Mouse (Mus musculus) CD4-positive helper T cell, adult 2 months (primary cell): ENCODE data around the gene Gm14226.
"Not testable (repeated sequence)": the region's sequence is repeated elsewhere in the genome, so short reads cannot be mapped to it uniquely, and the experiment has no call there.

Experiments used
- DNase-seq: peaks from one replicate; pipeline ENCODE4 v3.0.0-alpha.2; 2012; ENCODE audit warnings: low read depth, missing footprints, low spot score

Gm14226 gene

DNA sequence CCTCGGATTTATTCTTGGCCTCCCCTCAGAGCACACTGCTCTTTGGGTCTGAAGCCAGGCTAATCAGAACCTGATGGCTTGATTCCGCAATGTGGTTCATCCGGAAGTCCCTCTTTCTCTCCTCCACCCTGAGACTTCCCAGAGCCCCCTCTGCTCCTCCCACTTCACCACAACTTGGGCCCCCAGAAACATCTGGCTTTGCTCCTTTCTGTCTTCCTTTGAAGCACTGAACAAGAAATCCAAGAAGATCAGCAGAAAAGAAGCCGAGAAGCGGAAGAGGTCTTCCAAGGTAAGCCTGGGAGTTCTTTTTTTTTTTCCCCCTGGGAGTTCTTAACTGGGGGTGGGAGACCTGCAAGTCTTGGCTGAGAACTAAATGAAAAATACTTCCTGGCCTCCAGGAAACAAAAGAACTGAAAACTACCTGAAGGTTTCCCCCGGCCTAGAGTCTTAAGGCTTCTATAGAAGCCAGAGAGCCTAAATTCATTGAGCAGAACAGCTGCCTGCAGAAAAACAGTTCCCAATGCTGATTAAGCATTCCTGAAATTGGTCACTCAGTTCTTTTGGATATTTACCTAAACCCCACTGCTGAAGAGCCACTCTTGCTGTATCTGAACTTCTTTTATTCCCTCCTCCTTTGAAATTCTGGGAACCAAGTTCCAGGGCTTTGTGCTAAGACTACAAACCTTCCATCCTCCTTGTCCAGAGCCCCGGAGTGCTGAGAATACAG is 29.5 kb downstream of the Gm14226 start:
- DNase-seq: no peak

DNA sequence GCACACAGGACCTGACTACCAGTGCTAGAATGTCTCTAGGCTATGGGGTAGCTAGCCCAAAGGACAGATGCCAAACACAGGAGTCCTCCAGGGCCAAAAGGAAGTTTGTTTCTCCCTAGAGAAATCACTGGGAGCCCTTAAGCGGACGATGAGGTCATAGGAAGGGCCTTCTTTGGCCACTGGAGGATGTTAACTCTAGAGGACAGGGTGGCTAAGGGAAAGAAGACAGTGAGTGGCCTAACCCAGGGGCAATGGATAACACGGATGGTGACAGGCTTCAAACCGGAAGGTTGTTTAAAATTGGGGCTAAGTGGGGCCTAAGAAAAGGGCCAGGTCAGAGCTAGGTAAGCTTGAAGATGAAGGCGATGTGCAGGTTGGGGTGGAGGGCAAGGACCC is 32.0 kb downstream of the Gm14226 start:
- DNase-seq: no peak

DNA sequence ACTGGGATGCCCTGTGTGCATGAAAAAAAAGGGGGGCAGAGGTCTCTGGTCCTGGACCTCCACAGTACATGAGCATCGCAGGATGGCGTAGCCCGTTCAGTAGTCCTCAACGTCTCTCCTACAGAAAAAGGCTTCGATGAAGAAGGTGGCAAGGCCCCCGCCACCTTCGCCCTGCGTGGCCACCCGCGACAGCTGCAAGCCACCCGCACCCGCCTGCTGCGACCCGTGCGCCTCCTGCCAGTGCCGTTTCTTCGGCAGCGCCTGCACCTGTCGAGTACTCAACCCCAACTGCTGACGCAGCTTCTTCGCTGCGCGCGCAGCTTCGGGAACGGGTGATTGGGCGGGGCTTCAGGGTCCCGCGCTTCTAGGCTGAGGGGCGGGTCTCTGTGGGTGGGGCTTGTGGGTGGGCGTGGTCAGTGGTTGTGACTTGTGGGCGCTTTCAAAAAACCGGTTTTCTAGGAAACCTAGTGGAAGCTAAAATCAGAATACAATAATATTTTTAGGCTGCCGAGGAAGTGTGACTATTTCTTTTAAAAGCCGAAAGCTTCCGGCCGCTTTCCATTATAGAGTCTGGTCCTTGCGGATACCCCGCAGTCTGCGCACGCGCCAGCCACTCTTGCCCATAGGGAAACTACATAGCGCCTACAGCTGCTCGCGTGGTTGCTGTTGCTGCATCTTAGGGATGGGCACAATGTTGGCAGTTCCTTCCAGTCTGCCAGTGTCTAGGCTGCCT is 32.6 kb downstream of the Gm14226 start:
- peak; percentile 96 for DNase-seq

DNA sequence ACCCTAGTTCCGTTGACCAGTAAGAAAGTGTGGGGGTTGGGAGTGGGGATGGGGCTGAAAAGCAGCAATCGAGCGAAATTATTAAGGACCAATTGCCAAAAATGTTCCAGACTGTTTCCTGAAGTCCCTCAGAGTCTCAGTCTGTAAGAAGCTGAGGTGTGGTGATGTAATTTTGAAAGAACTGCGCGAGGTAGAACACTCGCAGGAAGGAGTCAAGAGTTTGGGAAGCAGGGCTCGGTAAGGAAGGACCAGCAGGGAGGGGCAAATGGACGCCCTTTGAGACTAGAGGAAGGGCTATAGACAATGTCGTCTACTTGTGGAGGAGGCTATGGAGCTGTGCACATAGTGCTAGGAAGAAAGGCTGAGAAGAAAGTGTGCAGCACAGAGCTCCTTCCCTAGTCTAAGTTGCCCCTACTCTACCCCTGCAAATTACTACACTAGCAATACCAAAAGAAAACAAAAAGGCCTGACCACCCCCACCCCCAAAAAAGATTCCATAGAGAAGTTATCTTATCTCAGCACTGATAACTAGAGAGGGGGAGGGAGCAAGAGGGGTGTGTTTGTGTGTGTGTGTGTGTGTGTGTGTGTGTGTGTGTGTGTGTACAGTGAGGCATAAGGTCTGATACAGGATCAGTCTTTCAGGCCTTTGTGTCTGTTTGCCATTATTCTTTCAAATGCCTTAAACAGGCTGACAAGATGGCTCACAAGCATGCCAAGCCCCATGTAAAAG is 33.7 kb downstream of the Gm14226 start:
- DNase-seq: no peak

DNA sequence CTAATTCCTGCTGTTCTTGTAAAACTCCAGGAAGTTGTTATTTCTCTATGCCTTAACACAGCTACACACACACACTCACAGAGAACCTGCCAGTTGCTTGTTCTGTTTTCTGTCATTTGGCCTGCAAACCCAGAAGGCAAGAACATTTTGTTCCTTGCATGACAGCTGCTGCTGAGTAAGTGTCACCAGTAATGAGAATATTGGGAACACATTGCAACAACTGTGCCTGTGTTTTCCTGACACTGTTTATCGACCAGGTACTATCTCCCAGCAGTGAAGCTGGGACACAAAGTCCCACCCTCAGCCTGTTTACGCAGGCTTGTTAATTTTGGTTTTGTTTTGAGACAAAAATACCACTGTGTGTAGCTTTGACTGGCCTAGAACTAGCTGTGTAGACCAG is 34.6 kb downstream of the Gm14226 start:
- DNase-seq: no peak

DNA sequence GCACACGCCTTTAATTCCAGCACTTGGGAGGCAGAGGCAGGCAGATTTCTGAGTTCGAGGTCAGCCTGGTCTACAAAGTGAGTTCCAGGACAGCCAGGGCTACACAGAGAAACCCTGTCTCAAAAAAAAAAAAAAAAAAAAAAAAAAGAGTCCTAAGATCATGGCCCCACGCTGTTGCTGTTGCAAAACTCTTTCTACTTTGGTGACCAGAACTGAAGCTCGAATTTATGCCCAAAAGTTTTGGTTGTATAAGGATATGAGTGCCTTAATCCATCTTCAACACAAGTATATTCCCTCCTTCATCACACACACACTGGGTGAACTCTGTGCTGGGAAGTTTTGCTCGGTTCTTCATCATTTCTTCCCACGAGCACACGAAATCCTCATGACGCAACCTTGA is 35.4 kb downstream of the Gm14226 start:
- not testable (repeated sequence) for DNase-seq

DNA sequence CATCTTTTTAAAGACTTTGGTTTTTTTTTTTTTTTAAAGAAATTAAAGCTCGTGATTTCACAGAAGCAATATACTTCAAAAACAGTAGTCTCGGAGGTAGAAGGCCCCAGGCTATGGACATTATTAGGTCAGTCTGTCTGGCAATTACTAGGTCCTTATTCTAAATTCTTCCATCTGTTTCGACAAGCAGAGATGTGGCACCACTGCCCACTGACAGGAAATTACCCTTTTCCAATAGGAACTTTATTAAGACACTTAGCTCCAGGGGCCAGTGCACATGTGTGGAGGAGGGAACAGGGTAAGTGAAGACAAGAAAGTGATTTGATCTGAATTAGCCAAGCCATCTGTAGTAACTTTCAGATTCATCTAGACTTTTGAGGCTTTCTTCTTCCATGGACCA is 36.6 kb downstream of the Gm14226 start:
- DNase-seq: no peak

DNA sequence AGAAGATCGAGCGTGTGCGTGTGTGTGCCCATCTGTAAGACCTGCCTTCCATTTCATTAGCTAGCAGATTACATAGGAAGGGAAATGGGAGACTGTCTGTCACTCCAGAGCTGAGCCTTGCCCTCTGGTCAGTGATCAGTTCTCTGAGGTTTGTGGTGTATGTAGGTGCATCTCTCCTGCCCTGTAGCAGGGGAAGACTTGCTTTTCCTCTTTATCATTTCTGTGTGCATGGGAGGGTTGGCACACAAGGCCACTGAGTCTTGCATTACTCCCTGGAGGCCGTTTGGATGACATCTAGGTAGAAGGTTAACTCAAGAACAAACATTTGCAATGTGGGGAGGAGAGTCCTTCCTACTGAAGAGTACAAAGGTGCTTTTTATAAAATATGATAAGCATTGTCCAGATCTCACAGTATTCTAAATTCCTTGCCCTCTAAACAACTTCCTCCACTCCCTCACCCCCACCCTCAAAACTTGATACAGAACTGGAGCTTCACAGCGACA is 38.1 kb downstream of the Gm14226 start:
- no peak for DNase-seq

DNA sequence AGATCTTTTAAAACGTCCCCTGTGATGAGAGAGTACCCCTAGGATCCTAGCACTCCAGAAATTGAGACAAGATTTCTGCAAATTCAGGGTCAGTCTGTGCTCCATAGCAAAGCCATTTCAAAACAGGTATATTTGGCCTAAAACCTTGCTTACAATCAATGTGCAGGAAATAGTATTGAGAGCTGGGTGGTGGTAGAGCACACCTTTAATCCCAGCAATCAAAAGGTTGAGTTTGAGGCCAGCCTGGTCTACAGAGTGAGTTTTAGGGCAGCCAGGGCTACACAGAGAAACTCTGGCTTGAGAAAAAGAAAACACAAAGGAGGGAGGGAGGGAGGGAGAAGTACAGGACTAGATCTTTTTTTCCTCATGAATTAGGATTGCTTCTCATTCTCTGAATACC is 39.3 kb downstream of the Gm14226 start:
- no peak for DNase-seq

DNA sequence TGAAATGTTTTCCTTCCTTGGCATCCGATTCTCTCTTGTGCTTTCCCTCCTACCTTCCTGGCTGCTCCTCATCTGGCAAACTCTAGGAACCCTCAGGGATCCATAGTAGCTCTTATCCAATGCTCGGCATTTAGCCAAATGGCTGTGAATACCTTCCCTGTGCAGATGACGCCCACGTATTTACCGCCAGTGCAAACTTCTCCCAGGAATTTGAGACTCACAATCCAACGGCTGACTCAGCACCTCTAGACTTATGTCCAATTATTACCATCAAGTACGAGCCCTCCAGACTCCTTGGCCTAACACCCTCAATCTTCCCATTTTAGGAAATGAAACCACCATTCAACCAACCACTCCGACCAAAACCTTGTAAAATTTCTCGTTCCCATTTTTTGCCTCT is 53.0 kb downstream of the Gm14226 start:
- no peak for DNase-seq

DNA sequence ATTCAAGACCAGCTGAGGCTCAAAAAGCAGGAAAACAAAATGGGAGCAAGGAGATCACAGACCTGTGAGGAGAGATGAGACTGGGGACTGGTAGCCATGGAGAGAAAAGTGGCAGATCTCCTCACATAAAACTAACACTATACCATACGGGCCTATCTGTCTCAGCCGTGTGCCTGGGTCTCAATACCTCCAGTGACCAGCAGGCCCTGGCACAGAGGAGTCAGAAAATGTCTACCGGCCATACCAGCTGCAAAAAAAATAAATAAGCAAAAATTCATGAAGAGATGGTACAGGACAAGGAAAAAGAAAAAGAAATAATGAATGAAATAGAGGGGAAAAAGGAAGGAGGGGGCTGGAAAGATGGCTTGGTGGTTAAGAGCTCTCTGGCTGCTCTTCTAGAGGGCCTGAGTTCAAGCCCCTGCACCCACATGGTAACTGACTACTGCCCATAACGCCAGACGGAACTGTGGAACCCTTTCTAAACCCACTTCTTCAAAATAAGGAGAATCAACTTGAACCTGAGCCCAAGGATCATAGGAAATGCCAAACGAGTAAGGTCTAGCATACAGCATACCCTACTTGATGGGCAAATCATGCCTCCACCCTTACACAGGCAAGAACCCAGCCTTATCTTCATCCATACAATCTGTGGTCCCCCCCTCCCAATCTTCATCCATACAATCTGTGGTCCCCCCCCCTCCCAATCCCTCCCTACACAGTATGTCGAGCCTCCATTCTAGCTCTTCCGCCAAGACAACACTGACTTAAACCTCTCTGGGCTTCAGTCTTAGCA is 54.5 kb downstream of the Gm14226 start:
- no peak for DNase-seq

DNA sequence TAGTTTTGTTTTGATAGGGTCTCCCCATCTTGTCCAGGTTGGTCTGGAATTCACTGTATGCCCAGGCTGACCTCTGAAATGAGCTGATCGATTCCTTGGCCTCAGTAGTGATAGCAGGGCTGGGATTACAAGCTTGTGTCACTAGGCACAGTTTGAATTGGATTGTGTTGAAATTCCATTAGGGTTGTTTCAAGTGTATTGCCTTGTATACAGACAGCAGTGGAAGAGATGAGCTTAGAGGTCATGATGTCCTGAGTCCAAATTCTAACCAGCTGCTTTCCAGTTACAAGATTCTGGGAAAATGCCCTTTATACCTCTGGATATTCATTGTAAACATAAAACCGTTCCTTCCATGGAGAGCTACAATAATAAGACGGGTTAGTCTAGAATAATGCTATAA is 55.3 kb downstream of the Gm14226 start:
- no peak for DNase-seq

DNA sequence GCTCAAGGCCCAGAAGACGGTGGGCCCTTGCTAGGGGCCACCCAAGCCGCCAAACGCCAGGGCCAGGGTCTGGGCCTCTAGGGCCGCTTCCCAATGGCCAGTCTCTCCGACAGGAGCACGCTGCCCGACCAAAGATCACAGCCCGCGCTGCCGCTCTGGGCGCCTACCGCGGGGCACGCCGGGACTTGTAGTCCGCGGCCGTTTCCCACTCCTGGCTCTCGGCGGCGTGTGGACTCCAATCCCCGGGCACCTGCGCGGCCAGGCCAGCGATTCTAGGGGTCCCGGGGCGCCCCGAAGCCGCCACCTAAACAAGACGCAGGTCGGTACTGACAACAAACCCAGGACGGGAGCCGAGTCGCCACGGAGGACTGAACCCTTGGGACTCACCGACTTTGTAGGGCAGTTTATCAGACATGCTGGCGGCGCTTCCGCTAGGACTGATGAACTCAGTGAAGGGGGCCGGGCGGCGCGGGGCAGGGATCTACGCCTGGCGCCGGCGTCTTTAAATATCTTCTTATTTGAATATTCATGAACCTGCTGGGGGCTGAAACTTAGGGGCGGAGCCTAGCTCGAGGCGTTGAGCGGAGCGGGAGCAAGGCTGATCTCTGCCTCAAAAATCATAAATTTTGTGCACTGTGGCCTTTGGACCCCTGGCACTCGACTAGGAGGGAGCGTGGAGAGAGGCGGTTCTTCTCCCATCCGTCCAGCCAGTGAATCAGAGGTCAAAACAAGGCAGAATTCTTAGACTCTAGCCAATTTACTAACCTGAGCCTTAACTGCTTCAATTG is 56.1 kb downstream of the Gm14226 start, which contains the start of gene Ahcy:
Gene Ahcy (minus strand): TSS at position 520 of the 788 bp plus-strand sequence.
- peak; percentile 93 for DNase-seq

DNA sequence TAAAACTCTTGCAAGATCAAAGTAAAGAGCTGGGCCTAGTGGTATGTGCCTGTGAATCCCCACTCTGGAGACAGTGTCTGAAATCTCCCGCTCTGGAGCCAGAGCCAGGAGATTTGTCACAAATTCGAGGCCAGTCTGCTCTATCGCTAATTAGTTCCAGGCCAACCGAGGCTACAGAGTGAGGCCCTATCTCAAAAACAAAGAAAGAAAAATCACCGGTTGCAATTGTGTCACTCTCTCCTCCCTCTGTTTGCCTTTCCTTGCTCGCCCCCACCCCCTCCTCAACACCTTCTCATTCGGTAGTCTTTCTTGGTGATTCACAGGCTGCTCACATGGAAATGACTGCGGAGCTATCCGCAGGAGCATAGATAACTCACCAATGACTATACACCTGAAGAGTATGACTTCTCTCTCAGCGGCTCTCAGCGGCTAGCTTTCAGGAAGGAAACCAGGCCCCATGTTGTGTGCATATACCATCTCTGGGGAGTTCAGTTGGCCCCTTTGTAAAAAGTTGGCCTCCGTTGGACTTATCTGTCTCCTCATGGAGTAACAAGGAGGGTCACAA is 56.8 kb downstream of the Gm14226 start:
- no peak for DNase-seq

DNA sequence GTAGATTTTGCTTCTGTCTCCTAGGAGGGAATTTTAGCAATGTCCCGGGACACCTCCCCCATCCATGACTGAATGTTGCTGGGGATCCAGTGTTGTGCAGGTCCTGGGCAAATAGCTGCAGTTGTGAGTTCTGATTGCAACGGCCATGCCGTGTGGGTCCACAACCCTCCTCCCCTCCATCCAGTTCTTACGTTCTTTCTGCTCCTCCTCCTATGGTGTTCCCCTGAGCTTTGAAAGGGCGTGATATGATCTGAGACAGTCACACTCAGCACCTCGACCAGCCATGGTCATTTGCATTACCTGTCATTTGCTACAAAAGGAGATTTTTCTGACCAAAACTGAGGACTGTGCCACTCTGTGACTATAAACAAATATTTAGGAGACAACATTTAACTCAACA is 57.6 kb downstream of the Gm14226 start:
- DNase-seq: no peak
